Mouse (Mus musculus) limb, embryonic 14.5 days (tissue): Measurements from ENCODE around the gene Igsf21. TPM values are rescaled to one million over a fixed set of nuclear protein-coding genes. Genes with fewer than 3 reads are reported as not detected.

Source experiments
- ATAC-seq: fragments of 200-750 bp; cut with Nextera tagmentation; 2 replicates; pipeline ENCODE4 v1.8.0; 2017; ENCODE audit warnings: low read depth, moderate number of reproducible peaks, moderate TSS enrichment; ENCODE audit not compliant: low FRiP score
- DNase-seq: peaks from one replicate; pipeline ENCODE4 v3.0.0-alpha.2; 2015; ENCODE audit warnings: low spot score
- H3K27ac ChIP-seq: fragments of 300-500 bp; sonication (generic); replicated peaks from 2 replicates; pipeline ENCODE4 v1.5.1; 2014; ENCODE audit warnings: low read depth, mild to moderate bottlenecking, low read length, moderate library complexity, mixed read lengths
- H3K27me3 ChIP-seq: fragments of 300-500 bp; sonication (generic); 2 replicates; pipeline ENCODE4 v1.6.1; 2014; ENCODE audit warnings: low read length, mixed read lengths; ENCODE audit not compliant: control insufficient read depth, insufficient read depth
- H3K36me3 ChIP-seq: fragments of 300-500 bp; sonication (generic); 2 replicates; pipeline ENCODE4 v1.6.1; 2014; ENCODE audit warnings: mild to moderate bottlenecking, low read length, moderate library complexity, mixed read lengths; ENCODE audit not compliant: control insufficient read depth, insufficient read depth
- H3K4me1 ChIP-seq: fragments of 300-500 bp; sonication (generic); 2 replicates; pipeline ENCODE4 v1.6.1; 2014; ENCODE audit warnings: antibody characterized with exemption, low read length, mixed read lengths; ENCODE audit not compliant: control insufficient read depth, insufficient read depth
- H3K4me2 ChIP-seq: fragments of 300-500 bp; sonication (generic); replicated peaks from 2 replicates; pipeline ENCODE4 v1.6.1; 2014; ENCODE audit warnings: low read depth, mild to moderate bottlenecking, low read length, moderate library complexity; ENCODE audit not compliant: severe bottlenecking
- H3K4me3 ChIP-seq: fragments of 300-500 bp; sonication (generic); replicated peaks from 2 replicates; pipeline ENCODE4 v1.5.1; 2014; ENCODE audit warnings: low read length
- H3K9ac ChIP-seq: fragments of 300-500 bp; sonication (generic); 2 replicates; pipeline ENCODE4 v1.6.1; 2014; ENCODE audit warnings: mild to moderate bottlenecking, low read depth, low read length, moderate library complexity; ENCODE audit not compliant: severe bottlenecking
- H3K9me3 ChIP-seq: fragments of 300-500 bp; sonication (generic); 2 replicates; pipeline ENCODE4 v1.6.1; 2016; ENCODE audit warnings: low read length; ENCODE audit not compliant: control insufficient read depth
- POLR2A ChIP-seq: fragments of 200-500 bp; IDR thresholded peaks from 2 replicates; pipeline ENCODE4 v1.8.0; 2012; ENCODE audit warnings: inconsistent platforms, mild to moderate bottlenecking, moderate library complexity, borderline replicate concordance; ENCODE audit not compliant: insufficient read depth, insufficient read length; ENCODE audit errors: extremely low read depth
- WGBS: fragments of 180-500 bp; shearing (Covaris S2); extraction: QIAGEN DNeasy Blood & Tissue Kit; methylation state at CpG from one replicate; pipeline ENCODE4 v1.1.7; 2014; 5-methylcytosine and 5-hydroxymethylcytosine counted together
- polyA plus RNA-seq, 2 experiments: library from polyadenylated mRNA; depleted of rRNA in 1 of 2; stranded (reverse) in 1 of 2; unstranded in 1 of 2; fragments of >200 nt; fragmentation: Nextera tagmentation in 1 of 2; extraction: Ambion mirVana in 1 of 2; gene quantifications; 2 replicates each; pipeline versions ENCODE4 v1.2.1 to v1.2.3; 2012 to 2014

Igsf21 gene
- polyA plus RNA-seq, 2 experiments, result 0.45 to 0.55 TPM

GRCm38 (mm10) chr4:140270451-140270850, 23.9 kb upstream of the Igsf21 start:
- H3K27me3 ChIP-seq, result no peaks in the 10 kb centered on the region
- no peak for DNase-seq
- no peaks in the 10 kb centered on the region for H3K4me1 ChIP-seq
- no peak overlapping the region for H3K9ac ChIP-seq
- TF ChIP-seq POLR2A, result no peak
- no peaks in the 10 kb centered on the region for H3K9me3 ChIP-seq
- H3K36me3 ChIP-seq, result no peaks in the 10 kb centered on the region
- no peak overlapping the region for H3K4me3 ChIP-seq
- 78% methylated on average over 7 of the region's 7 CpGs for WGBS
- no peak overlapping the region for H3K27ac ChIP-seq
- no peak for ATAC-seq
- H3K4me2 ChIP-seq, result no peak overlapping the region

GRCm38 (mm10) chr4:140269184-140269840, 22.7 kb upstream of the Igsf21 start:
- H3K4me3 ChIP-seq, result no peak overlapping the region
- DNase-seq (no peak), ATAC-seq (no peak)
- no peak overlapping the region for H3K27ac ChIP-seq
- TF ChIP-seq POLR2A, result no peak
- H3K27me3 ChIP-seq, result no peaks in the 10 kb centered on the region
- WGBS, result 83% methylated on average over 15 of the region's 15 CpGs
- H3K36me3 ChIP-seq, result no peaks in the 10 kb centered on the region
- H3K9ac ChIP-seq, result no peak overlapping the region
- H3K4me1 ChIP-seq, result no peaks in the 10 kb centered on the region
- no peaks in the 10 kb centered on the region for H3K9me3 ChIP-seq
- H3K4me2 ChIP-seq, result no peak overlapping the region

- no peak for ATAC-seq
- no peak overlapping the region for H3K4me3 ChIP-seq
Observed at GRCm38 (mm10) chr4:140267835-140268234, 21.3 kb upstream of the Igsf21 start.

GRCm38 (mm10) chr4:140267086-140267485, 20.5 kb upstream of the Igsf21 start:
- H3K4me2 ChIP-seq, result no peak overlapping the region
- no peaks in the 10 kb centered on the region for H3K27me3 ChIP-seq
- no peak overlapping the region for H3K9ac ChIP-seq
- DNase-seq, result no peak
- WGBS, result 74% methylated on average over 5 of the region's 5 CpGs
- H3K36me3 ChIP-seq, result no peaks in the 10 kb centered on the region
- no peaks in the 10 kb centered on the region for H3K4me1 ChIP-seq
- no peak for ATAC-seq
- no peak for TF ChIP-seq POLR2A
- no peak overlapping the region for H3K27ac ChIP-seq
- H3K4me3 ChIP-seq, result no peak overlapping the region
- H3K9me3 ChIP-seq, result no peaks in the 10 kb centered on the region

More at GRCm38 (mm10) chr4:140267835-140268234, 21.3 kb upstream of the Igsf21 start:
- Histone ChIP-seq H3K36me3 (no peaks in the 10 kb centered on the region), H3K27me3 (no peaks in the 10 kb centered on the region), H3K27ac (no peak overlapping the region), H3K4me1 (no peaks in the 10 kb centered on the region), H3K9ac (no peak overlapping the region), H3K9me3 (no peaks in the 10 kb centered on the region), H3K4me2 (no peak overlapping the region)
- no peak for DNase-seq
- TF ChIP-seq POLR2A, result no peak
- 66% methylated on average over 9 of the region's 9 CpGs for WGBS

- no peak for TF ChIP-seq POLR2A
- peak; percentile 88 for ATAC-seq
- Histone ChIP-seq H3K4me3 (no peak overlapping the region), H3K4me1 (no peaks in the 10 kb centered on the region), H3K9me3 (no peaks in the 10 kb centered on the region), H3K27me3 (no peaks in the 10 kb centered on the region), H3K4me2 (no peak overlapping the region), H3K27ac (no peak overlapping the region), H3K9ac (no peak overlapping the region), H3K36me3 (no peaks in the 10 kb centered on the region)
- 8% methylated on average over 6 of the region's 6 CpGs for WGBS
- peak; percentile 95 for DNase-seq
Observed at GRCm38 (mm10) chr4:140258968-140259367, 12.4 kb upstream of the Igsf21 start.
